Mouse (Mus musculus) kidney, postnatal 0 days (tissue): ENCODE data around the gene Abcc1. TPM values are rescaled to one million over a fixed set of nuclear protein-coding genes. Genes with fewer than 3 reads are reported as not detected.

Experiments used
- ATAC-seq: fragments of 200-750 bp; cut with Nextera tagmentation; replicated peaks from 2 replicates; pipeline ENCODE4 v1.8.0; 2017; ENCODE audit warnings: low read depth, moderate number of reproducible peaks, moderate TSS enrichment, moderate library complexity; ENCODE audit not compliant: low FRiP score
- DNase-seq: peaks from one replicate; pipeline ENCODE4 v3.0.0-alpha.2; 2016; ENCODE audit warnings: low spot score
- H3K27ac ChIP-seq: fragments of 300-500 bp; sonication (generic); 2 replicates; pipeline ENCODE4 v1.5.1; 2014; ENCODE audit warnings: mild to moderate bottlenecking
- H3K27me3 ChIP-seq: fragments of 300-500 bp; sonication (generic); 2 replicates; pipeline ENCODE4 v1.6.1; 2014; ENCODE audit warnings: low read length, mixed read lengths; ENCODE audit not compliant: insufficient read depth
- H3K36me3 ChIP-seq: fragments of 300-500 bp; sonication (generic); 2 replicates; pipeline ENCODE4 v1.6.1; 2014; ENCODE audit warnings: low read length, mixed read lengths; ENCODE audit not compliant: insufficient read depth
- H3K4me1 ChIP-seq: fragments of 300-500 bp; sonication (generic); replicated peaks from 2 replicates; pipeline ENCODE4 v1.6.1; 2014; ENCODE audit warnings: antibody characterized with exemption, low read length, mixed read lengths; ENCODE audit not compliant: insufficient read depth
- H3K4me2 ChIP-seq: fragments of 300-500 bp; sonication (generic); 2 replicates; pipeline ENCODE4 v1.6.1; 2014; ENCODE audit warnings: mild to moderate bottlenecking, low read length, moderate library complexity, mixed read lengths
- H3K4me3 ChIP-seq: fragments of 300-500 bp; sonication (generic); replicated peaks from 2 replicates; pipeline ENCODE4 v1.5.1; 2014; ENCODE audit warnings: low read depth, low read length
- H3K9ac ChIP-seq: fragments of 300-500 bp; sonication (generic); 2 replicates; pipeline ENCODE4 v1.6.1; 2014; ENCODE audit warnings: low read depth, low read length
- H3K9me3 ChIP-seq: fragments of 300-500 bp; sonication (generic); replicated peaks from 2 replicates; pipeline ENCODE4 v1.6.1; 2016; ENCODE audit warnings: low read length, inconsistent platforms, mixed read lengths
- CTCF ChIP-seq: IDR thresholded peaks from 2 replicates; pipeline ENCODE4 v1.5.1; 2016; ENCODE audit warnings: antibody characterized with exemption, low read depth, mild to moderate bottlenecking, moderate library complexity
- WGBS: fragments of 180-500 bp; shearing (Covaris S2); extraction: QIAGEN DNeasy Blood & Tissue Kit; methylation state at CpG from one replicate; pipeline ENCODE4 v1.1.7; 2014; 5-methylcytosine and 5-hydroxymethylcytosine counted together
- polyA plus RNA-seq: library from polyadenylated mRNA; unstranded; fragments of >200 nt; fragmentation: Nextera tagmentation; extraction: Ambion mirVana; gene quantifications from 2 replicates; pipeline ENCODE4 v1.2.1, GENCODE M21; 2015

Gene Abcc1
- polyA plus RNA-seq, 1 experiment from 2014 or later = 11.6 TPM

DNA sequence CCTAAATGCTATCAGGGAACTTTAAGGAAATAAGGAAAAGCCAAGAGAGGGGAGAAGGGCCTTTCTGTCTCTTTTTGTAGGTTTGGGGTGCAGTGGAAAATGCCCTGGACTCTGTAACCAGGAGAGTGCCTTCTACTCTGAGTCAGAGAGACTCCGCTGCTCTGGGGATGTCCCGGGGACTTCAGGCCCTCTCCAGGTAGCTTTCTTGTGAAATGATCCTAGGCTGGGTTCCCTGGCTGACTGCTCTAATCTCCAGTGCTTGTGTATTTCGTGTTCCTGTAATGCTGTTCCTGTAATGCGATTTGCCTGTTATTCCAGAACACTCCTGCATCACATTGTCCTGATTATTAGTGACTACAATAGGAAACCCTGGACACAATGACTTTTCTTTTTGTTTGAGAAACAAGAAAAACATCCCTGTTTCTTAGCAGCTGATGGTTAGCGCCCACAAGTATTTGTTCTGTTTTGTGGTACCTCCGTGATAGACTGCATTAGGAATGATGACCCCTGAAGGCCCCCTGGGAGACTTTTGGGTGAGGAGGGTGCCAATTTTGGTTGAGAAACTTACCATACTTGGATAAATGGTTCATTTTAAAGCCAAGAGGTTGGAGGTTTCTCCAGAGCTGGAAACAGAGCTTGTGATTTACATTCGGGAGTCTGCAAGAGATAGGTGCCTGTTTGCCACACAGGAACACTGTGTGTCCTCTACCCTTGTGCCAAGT, 902 bp downstream of the Abcc1 start:
- no peak for TF ChIP-seq CTCF
- peak; percentile 13 for DNase-seq
- H3K27ac ChIP-seq = peak overlapping the region; percentile 81; the same call in 1 of the 2 replicates
- peak overlapping the region; percentile 81 for H3K4me2 ChIP-seq
- H3K9ac ChIP-seq = peak overlapping the region; percentile 86
- peaks cover 5% of the 10 kb centered on the region for H3K4me1 ChIP-seq
- H3K36me3 ChIP-seq = no peaks in the 10 kb centered on the region
- H3K4me3 ChIP-seq = peak overlapping the region; percentile 79
- ATAC-seq = no peak
- H3K9me3 ChIP-seq = no peaks in the 10 kb centered on the region
- H3K27me3 ChIP-seq = no peaks in the 10 kb centered on the region
- WGBS = 34% methylated on average over 7 of the region's 7 CpGs

DNA sequence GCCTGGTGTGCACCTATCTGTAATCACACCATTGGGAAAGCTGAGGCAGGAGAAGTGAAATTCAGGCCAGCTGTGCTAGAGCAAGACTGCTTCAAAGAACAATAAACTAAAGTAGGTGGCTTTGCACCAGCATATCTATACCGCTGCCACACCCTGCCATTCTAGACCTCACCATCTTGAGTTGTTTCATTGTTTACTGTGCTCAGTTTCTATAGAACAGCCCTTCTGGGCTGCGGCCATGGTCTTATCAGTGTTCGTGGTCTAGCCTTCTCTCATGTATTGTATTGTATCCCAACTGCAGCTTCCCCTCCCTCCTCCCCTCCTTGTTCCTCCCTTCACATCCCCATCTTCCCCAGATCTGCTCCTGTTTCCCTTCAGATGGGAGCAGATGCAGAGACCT, 2.1 kb downstream of the Abcc1 start:
- H3K4me1 ChIP-seq = peaks cover 5% of the 10 kb centered on the region
- H3K9ac ChIP-seq = no peak overlapping the region
- DNase-seq (no peak), ATAC-seq (no peak)
- no peak overlapping the region for H3K27ac ChIP-seq
- H3K4me3 ChIP-seq = no peak overlapping the region
- no peaks in the 10 kb centered on the region for H3K27me3 ChIP-seq
- no peaks in the 10 kb centered on the region for H3K36me3 ChIP-seq
- no peak for TF ChIP-seq CTCF
- 99% methylated on average over 3 of the region's 3 CpGs for WGBS
- no peak overlapping the region for H3K4me2 ChIP-seq
- no peaks in the 10 kb centered on the region for H3K9me3 ChIP-seq

DNA sequence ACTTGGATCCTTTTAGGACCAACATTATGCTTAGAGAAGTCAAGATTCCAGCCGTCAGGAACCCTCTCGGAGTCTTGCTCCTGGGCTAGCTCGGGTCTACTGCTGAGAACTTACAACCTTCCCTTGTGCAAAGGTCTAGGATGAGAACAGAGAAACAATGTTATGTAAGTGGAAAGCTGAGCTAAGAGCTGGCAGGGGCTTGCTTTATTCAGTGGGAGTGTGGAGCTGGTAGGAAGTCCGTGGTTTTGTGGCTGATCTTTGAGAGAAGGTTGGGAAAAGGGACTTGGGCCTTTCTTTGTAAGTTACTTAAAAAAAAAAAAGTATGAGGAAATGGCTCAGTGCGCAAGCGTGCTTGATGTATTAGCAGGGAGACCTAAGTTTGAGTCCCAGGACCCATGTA, 2.7 kb downstream of the Abcc1 start:
- H3K9ac ChIP-seq = no peak overlapping the region
- no peak overlapping the region for H3K27ac ChIP-seq
- H3K9me3 ChIP-seq = no peaks in the 10 kb centered on the region
- H3K4me3 ChIP-seq = no peak overlapping the region
- no peaks in the 10 kb centered on the region for H3K36me3 ChIP-seq
- ATAC-seq (no peak), DNase-seq (no peak)
- peaks cover 5% of the 10 kb centered on the region for H3K4me1 ChIP-seq
- no peaks in the 10 kb centered on the region for H3K27me3 ChIP-seq
- TF ChIP-seq CTCF = no peak
- H3K4me2 ChIP-seq = no peak overlapping the region
- 91% methylated on average over 6 of the region's 6 CpGs for WGBS

DNA sequence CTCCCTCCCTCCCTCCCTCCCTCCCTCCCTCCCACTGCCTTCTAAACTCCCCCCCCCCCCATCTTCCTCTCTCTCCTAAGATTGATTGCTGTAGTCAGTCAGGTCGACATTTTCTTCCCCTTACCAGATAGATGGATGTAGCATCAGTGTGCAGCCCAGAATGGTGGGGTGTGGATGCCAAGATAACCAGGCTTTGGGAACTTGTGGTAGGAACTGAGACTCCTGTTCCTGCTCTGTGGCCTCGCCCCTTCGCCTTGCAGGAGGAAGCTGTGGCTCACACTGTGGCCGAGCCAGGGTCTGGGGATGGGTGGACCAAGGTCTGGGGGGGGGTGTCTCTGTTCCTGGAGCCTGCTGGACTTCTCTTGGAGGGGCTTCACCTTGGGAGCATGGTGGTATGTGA, 4.1 kb downstream of the Abcc1 start:
- peaks cover 9% of the 10 kb centered on the region for H3K4me1 ChIP-seq
- H3K27me3 ChIP-seq = no peaks in the 10 kb centered on the region
- no peaks in the 10 kb centered on the region for H3K9me3 ChIP-seq
- H3K27ac ChIP-seq = no peak overlapping the region
- DNase-seq (no peak), ATAC-seq (no peak)
- WGBS = 71% methylated on average over 4 of the region's 4 CpGs
- no peak for TF ChIP-seq CTCF
- no peak overlapping the region for H3K4me3 ChIP-seq
- H3K9ac ChIP-seq = no peak overlapping the region
- H3K36me3 ChIP-seq = no peaks in the 10 kb centered on the region
- no peak overlapping the region for H3K4me2 ChIP-seq

DNA sequence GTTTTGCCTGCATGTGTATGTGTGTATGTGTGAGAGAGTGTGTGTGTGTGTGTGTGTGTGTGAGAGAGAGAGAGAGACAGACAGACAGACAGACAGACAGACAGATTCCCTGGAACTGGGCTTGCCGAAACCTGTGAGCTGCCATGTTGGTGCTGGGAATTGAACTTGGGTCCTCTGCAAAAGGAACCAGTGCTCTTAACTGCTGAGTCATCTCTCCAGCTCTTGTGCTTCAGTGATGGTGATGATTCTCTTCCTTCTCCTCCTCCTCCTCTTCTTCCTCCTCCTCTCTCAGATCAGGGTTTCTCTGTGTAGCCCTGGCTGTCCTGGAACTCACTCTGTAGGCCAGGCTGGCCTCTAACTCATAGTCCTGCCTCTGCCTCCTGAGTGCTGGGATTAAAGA, 4.7 kb downstream of the Abcc1 start:
- Histone ChIP-seq H3K36me3 (no peaks in the 10 kb centered on the region), H3K4me2 (no peak overlapping the region), H3K9ac (no peak overlapping the region), H3K27ac (no peak overlapping the region), H3K9me3 (no peaks in the 10 kb centered on the region), H3K4me1 (peaks cover 7% of the 10 kb centered on the region), H3K4me3 (no peak overlapping the region), H3K27me3 (no peaks in the 10 kb centered on the region)
- WGBS = 100% methylated on average over 1 of the region's 1 CpGs
- DNase-seq (no peak), ATAC-seq (no peak)
- TF ChIP-seq CTCF = no peak

DNA sequence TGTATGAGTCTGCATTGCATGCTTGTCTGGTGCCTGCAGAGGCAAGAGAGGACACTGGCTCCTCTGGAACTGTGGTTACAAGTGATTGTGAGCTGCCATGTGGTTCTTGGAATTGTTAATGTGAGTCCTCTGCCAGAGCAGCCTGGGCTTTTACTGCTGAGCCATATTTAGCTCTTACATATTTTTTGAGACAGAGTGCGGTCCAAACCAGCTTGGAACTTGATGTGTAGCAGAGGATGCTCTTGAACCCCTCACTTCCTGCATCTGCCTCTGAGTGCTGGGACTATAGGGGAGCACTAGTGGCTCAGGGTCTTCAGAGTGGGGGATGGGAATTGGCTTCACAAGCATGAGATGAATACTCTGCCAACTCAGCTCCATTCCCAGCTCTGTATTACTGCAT, 10.0 kb downstream of the Abcc1 start:
- H3K4me3 ChIP-seq = no peak overlapping the region
- ATAC-seq (no peak), DNase-seq (no peak)
- 0 out of 2 replicates have a peak, but pooled peaks cover 12% of the 10 kb centered on the region for H3K4me1 ChIP-seq
- no peaks in the 10 kb centered on the region for H3K36me3 ChIP-seq
- no peak for TF ChIP-seq CTCF
- H3K9me3 ChIP-seq = no peaks in the 10 kb centered on the region
- WGBS = 86% methylated on average over 1 of the region's 1 CpGs
- no peak overlapping the region for H3K9ac ChIP-seq
- H3K27ac ChIP-seq = peak overlapping the region; percentile 2; the same call in 1 of the 2 replicates
- H3K27me3 ChIP-seq = no peaks in the 10 kb centered on the region
- no peak overlapping the region for H3K4me2 ChIP-seq
